Mouse (Mus musculus): Measurements from ENCODE around the gene Nxpe2.

Gene Nxpe2

GRCm38 (mm10) chr9:48353148-48353698 lies at the start of gene Nxpe2:
Gene Nxpe2, minus strand, starts transcription at chr9:48353454.
- in situ Hi-C loops (cut with MboI; ENCODE audit: low sequenced_read_pairs), result no loop called here

GRCm38 (mm10) chr9:48389983-48390382 lies 36.7 kb upstream of the Nxpe2 start:
- in situ Hi-C loops (cut with MboI; ENCODE audit: low sequenced_read_pairs), result no loop called here

GRCm38 (mm10) chr9:48388451-48388850 lies 35.2 kb upstream of the Nxpe2 start:
- in situ Hi-C loops (cut with MboI; ENCODE audit: low sequenced_read_pairs), result no loop called here

GRCm38 (mm10) chr9:48374357-48374756 lies 21.1 kb upstream of the Nxpe2 start:
- in situ Hi-C loops (cut with MboI; ENCODE audit: low sequenced_read_pairs), result no loop called here

- in situ Hi-C loops (cut with MboI; ENCODE audit: low sequenced_read_pairs), result no loop called here
Observed at GRCm38 (mm10) chr9:48373232-48373878, 20.1 kb upstream of the Nxpe2 start.

GRCm38 (mm10) chr9:48362743-48363142 lies 9.5 kb upstream of the Nxpe2 start:
- in situ Hi-C loops (cut with MboI; ENCODE audit: low sequenced_read_pairs), result no loop called here

GRCm38 (mm10) chr9:48361815-48362631 lies 8.8 kb upstream of the Nxpe2 start:
- in situ Hi-C loops (cut with MboI; ENCODE audit: low sequenced_read_pairs), result no loop called here

- in situ Hi-C loops (cut with MboI; ENCODE audit: low sequenced_read_pairs), result no loop called here
Observed at GRCm38 (mm10) chr9:48360826-48361225, 7.6 kb upstream of the Nxpe2 start.

GRCm38 (mm10) chr9:48357097-48357496 lies 3.8 kb upstream of the Nxpe2 start:
- in situ Hi-C loops (cut with MboI; ENCODE audit: low sequenced_read_pairs), result no loop called here

- in situ Hi-C loops (cut with MboI; ENCODE audit: low sequenced_read_pairs), result no loop called here
Observed at GRCm38 (mm10) chr9:48354793-48355192, 1.5 kb upstream of the Nxpe2 start.

GRCm38 (mm10) chr9:48354122-48354521 lies 868 bp upstream of the Nxpe2 start:
- in situ Hi-C loops (cut with MboI; ENCODE audit: low sequenced_read_pairs), result no loop called here

- in situ Hi-C loops (cut with MboI; ENCODE audit: low sequenced_read_pairs), result no loop called here
Observed at GRCm38 (mm10) chr9:48345866-48346265, 7.4 kb downstream of the Nxpe2 start.

- in situ Hi-C loops (cut with MboI; ENCODE audit: low sequenced_read_pairs), result no loop called here
Observed at GRCm38 (mm10) chr9:48345456-48345855, 7.8 kb downstream of the Nxpe2 start.

- in situ Hi-C loops (cut with MboI; ENCODE audit: low sequenced_read_pairs), result no loop called here
Observed at GRCm38 (mm10) chr9:48340708-48341380, 12.4 kb downstream of the Nxpe2 start.

- in situ Hi-C loops (cut with MboI; ENCODE audit: low sequenced_read_pairs), result no loop called here
Observed at GRCm38 (mm10) chr9:48339563-48339962, 13.7 kb downstream of the Nxpe2 start.

GRCm38 (mm10) chr9:48338783-48339455 lies 14.3 kb downstream of the Nxpe2 start:
- in situ Hi-C loops (cut with MboI; ENCODE audit: low sequenced_read_pairs), result no loop called here

- in situ Hi-C loops (cut with MboI; ENCODE audit: low sequenced_read_pairs), result no loop called here
Observed at GRCm38 (mm10) chr9:48329597-48329996, 23.7 kb downstream of the Nxpe2 start.

- in situ Hi-C loops (cut with MboI; ENCODE audit: low sequenced_read_pairs), result no loop called here
Observed at GRCm38 (mm10) chr9:48326338-48326737, 26.9 kb downstream of the Nxpe2 start.

GRCm38 (mm10) chr9:48315825-48316224 lies 37.4 kb downstream of the Nxpe2 start:
- in situ Hi-C loops (cut with MboI; ENCODE audit: low sequenced_read_pairs), result no loop called here

GRCm38 (mm10) chr9:48314194-48314593 lies 39.1 kb downstream of the Nxpe2 start:
- in situ Hi-C loops (cut with MboI; ENCODE audit: low sequenced_read_pairs), result no loop called here

- in situ Hi-C loops (cut with MboI; ENCODE audit: low sequenced_read_pairs), result no loop called here
Observed at GRCm38 (mm10) chr9:48311241-48311640, 42.0 kb downstream of the Nxpe2 start.
